Mouse (Mus musculus): ENCODE results near the gene Rpl22. TPM values are rescaled to one million over a fixed set of nuclear protein-coding genes. Genes with fewer than 3 reads are reported as not detected.

Gene Rpl22
- total and polyA plus RNA-seq, 3 experiments: 1,590 to 1,966 (median 1,935) TPM

GRCm38 (mm10) chr4:152278986-152279385, 46.6 kb upstream of the Rpl22 start:
- no peak overlapping the region for H3K9ac ChIP-seq (ENCODE audit: insufficient read depth, low read depth)
- H3K9me3 ChIP-seq (replicated peaks; ENCODE audit: low read length): peaks cover 5% of the 10 kb centered on the region
- no peak for DNase-seq (ENCODE audit: extremely low read depth)
- TF ChIP-seq E2F4 (IDR thresholded peaks at IDR 0.05; ENCODE audit: insufficient replicate concordance, low read depth, low read length) (no peak), MYC (IDR thresholded peaks at IDR 0.05; ENCODE audit: low read depth, low read length) (no peak), MAX (IDR thresholded peaks at IDR 0.05; ENCODE audit: low read length) (no peak), NRF1 (IDR thresholded peaks at IDR 0.05; ENCODE audit: low read depth, low read length) (no peak), NELFE (IDR thresholded peaks at IDR 0.05; ENCODE audit: low read depth, low read length) (no peak), MEF2A (IDR thresholded peaks at IDR 0.05; ENCODE audit: borderline replicate concordance, low read depth, low read length) (no peak), CHD2 (IDR thresholded peaks at IDR 0.05; ENCODE audit: low read length) (no peak), POLR2AphosphoS2 (IDR thresholded peaks at IDR 0.05; ENCODE audit: low read depth, low read length) (no peak), POLR2A (IDR thresholded peaks at IDR 0.05; ENCODE audit: low read depth, low read length) (no peak), GABPA (IDR thresholded peaks at IDR 0.05; ENCODE audit: insufficient replicate concordance, low read depth, low read length) (no peak), ZKSCAN1 (IDR thresholded peaks at IDR 0.05; ENCODE audit: borderline replicate concordance, low read depth, low read length) (no peak), HCFC1 (IDR thresholded peaks at IDR 0.05; ENCODE audit: low read depth, low read length) (no peak), MXI1 (IDR thresholded peaks at IDR 0.05; ENCODE audit: low read depth, low read length) (no peak)
- dilution Hi-C loops (cut with MboI; ENCODE audit: extremely low pct_ligation_motif_present, extremely low pct_unique_long_range_greater_than_20kb, low sequenced_read_pairs): no loop called here
- no peak overlapping the region for H3K27ac ChIP-seq (ENCODE audit: insufficient read depth, low read depth)
- in situ Hi-C loops (cut with MboI; ENCODE audit: low pct_ligation_motif_present, low pct_unique_long_range_greater_than_20kb, low sequenced_read_pairs): loop anchor here (25.0 kb wide), 1 partner anchor 1833 kb away; no protein-coding TSS in a partner anchor
- no peak overlapping the region for H3K4me2 ChIP-seq (ENCODE audit: insufficient read depth, low read depth, poor library complexity, severe bottlenecking)
- no peak overlapping the region for H3K4me3 ChIP-seq (replicated peaks in 1 of 3; ENCODE audit: low read depth in 2 of 3, low read length in 2 of 3, poor library complexity in 1 of 3)
- H3K36me3 ChIP-seq (replicated peaks in 1 of 2; ENCODE audit: control insufficient read depth in 1 of 2, insufficient read depth in 1 of 2, low read length in 1 of 2): peaks cover 0 to 16% of the 10 kb centered on the region in 2 experiments
- no peaks in the 10 kb centered on the region for H3K79me2 ChIP-seq (replicated peaks; ENCODE audit: control insufficient read depth, extremely low read depth, insufficient read depth, poor library complexity, severe bottlenecking)
- H3K27me3 ChIP-seq (replicated peaks): peaks cover 20% of the 10 kb centered on the region
- peaks cover 9 to 15% of the 10 kb centered on the region in 2 experiments for H3K4me1 ChIP-seq (ENCODE audit: control insufficient read depth in 1 of 2, insufficient read depth in 2 of 2)

GRCm38 (mm10) chr4:152281601-152282000, 43.9 kb upstream of the Rpl22 start:
- Histone ChIP-seq H3K4me1 (ENCODE audit: control insufficient read depth in 1 of 2, insufficient read depth in 2 of 2) (peaks cover 9 to 15% of the 10 kb centered on the region in 2 experiments), H3K4me2 (ENCODE audit: insufficient read depth, low read depth, poor library complexity, severe bottlenecking) (no peak overlapping the region), H3K9ac (ENCODE audit: insufficient read depth, low read depth) (no peak overlapping the region), H3K36me3 (replicated peaks in 1 of 2; ENCODE audit: control insufficient read depth in 1 of 2, insufficient read depth in 1 of 2, low read length in 1 of 2) (peaks cover 0 to 16% of the 10 kb centered on the region in 2 experiments), H3K4me3 (replicated peaks in 1 of 3; ENCODE audit: low read depth in 2 of 3, low read length in 2 of 3, poor library complexity in 1 of 3) (no peak overlapping the region), H3K27ac (ENCODE audit: insufficient read depth, low read depth) (no peak overlapping the region), H3K79me2 (replicated peaks; ENCODE audit: control insufficient read depth, extremely low read depth, insufficient read depth, poor library complexity, severe bottlenecking) (no peaks in the 10 kb centered on the region), H3K9me3 (replicated peaks; ENCODE audit: low read length) (peaks cover 5% of the 10 kb centered on the region), H3K27me3 (replicated peaks) (peaks cover 30% of the 10 kb centered on the region)
- in situ Hi-C loops (cut with MboI; ENCODE audit: low pct_ligation_motif_present, low pct_unique_long_range_greater_than_20kb, low sequenced_read_pairs) (loop anchor here (25.0 kb wide), 1 partner anchor 1831 kb away; no protein-coding TSS in a partner anchor), dilution Hi-C loops (cut with MboI; ENCODE audit: extremely low pct_ligation_motif_present, extremely low pct_unique_long_range_greater_than_20kb, low sequenced_read_pairs) (no loop called here)
- TF ChIP-seq SIN3A (IDR thresholded peaks at IDR 0.05; ENCODE audit: low read length): no peak
- TF ChIP-seq ZKSCAN1 (IDR thresholded peaks at IDR 0.05; ENCODE audit: borderline replicate concordance, low read depth, low read length): no peak
- TF ChIP-seq ZMIZ1 (IDR thresholded peaks at IDR 0.05; ENCODE audit: low read depth, low read length): no peak
- TF ChIP-seq BHLHE40 (IDR thresholded peaks at IDR 0.05; ENCODE audit: low read depth, low read length): no peak
- TF ChIP-seq KAT2A (IDR thresholded peaks at IDR 0.05; ENCODE audit: insufficient replicate concordance, low read length): no peak
- no peak for TF ChIP-seq MEF2A (IDR thresholded peaks at IDR 0.05; ENCODE audit: borderline replicate concordance, low read depth, low read length)
- TF ChIP-seq UBTF (IDR thresholded peaks at IDR 0.05; ENCODE audit: low read depth, low read length): no peak
- TF ChIP-seq ZNF384 (IDR thresholded peaks at IDR 0.05; ENCODE audit: low read depth, low read length): no peak
- no peak for TF ChIP-seq PAX5 (IDR thresholded peaks at IDR 0.05; ENCODE audit: low read length)
- no peak for TF ChIP-seq MYC (IDR thresholded peaks at IDR 0.05; ENCODE audit: low read depth, low read length)
- TF ChIP-seq ELF1 (IDR thresholded peaks at IDR 0.05; ENCODE audit: low read depth, low read length): no peak
- TF ChIP-seq ZC3H11A (IDR thresholded peaks at IDR 0.05; ENCODE audit: low read depth, low read length): no peak
- no peak for TF ChIP-seq MAX (IDR thresholded peaks at IDR 0.05; ENCODE audit: low read length)
- no peak for TF ChIP-seq HCFC1 (IDR thresholded peaks at IDR 0.05; ENCODE audit: low read depth, low read length)
- no peak for TF ChIP-seq TCF12 (IDR thresholded peaks at IDR 0.05; ENCODE audit: low read depth, low read length)
- TF ChIP-seq IRF4 (IDR thresholded peaks at IDR 0.05; ENCODE audit: low read depth, low read length): no peak
- TF ChIP-seq POLR2A (IDR thresholded peaks at IDR 0.05; ENCODE audit: low read depth, low read length): no peak
- TF ChIP-seq MAZ (IDR thresholded peaks at IDR 0.05; ENCODE audit: low read depth, low read length): no peak
- TF ChIP-seq GABPA (IDR thresholded peaks at IDR 0.05; ENCODE audit: insufficient replicate concordance, low read depth, low read length): no peak
- DNase-seq (ENCODE audit: extremely low read depth): no peak
